Mouse (Mus musculus) spleen, adult 2 months (tissue): Measurements from ENCODE around the gene G3bp2.

Experiments used
- CTCF ChIP-seq: fragments of 200-500 bp; IDR thresholded peaks from 2 replicates; pipeline ENCODE4 v1.5.1; 2011; ENCODE audit warnings: mild to moderate bottlenecking, inconsistent platforms; ENCODE audit not compliant: insufficient read depth, insufficient read length, insufficient replicate concordance; ENCODE audit errors: extremely low read depth
- POLR2A ChIP-seq: fragments of 200-500 bp; IDR thresholded peaks from 2 replicates; pipeline ENCODE4 v1.6.1; 2011; ENCODE audit warnings: low read depth, low read length, inconsistent platforms

- TF ChIP-seq CTCF (no peak), POLR2A (no peak)
Observed at GRCm38 (mm10) chr5:92127141-92127625, 43.7 kb upstream of the G3bp2 start.
